Mouse (Mus musculus): ENCODE data around the gene Gab3.

DNA sequence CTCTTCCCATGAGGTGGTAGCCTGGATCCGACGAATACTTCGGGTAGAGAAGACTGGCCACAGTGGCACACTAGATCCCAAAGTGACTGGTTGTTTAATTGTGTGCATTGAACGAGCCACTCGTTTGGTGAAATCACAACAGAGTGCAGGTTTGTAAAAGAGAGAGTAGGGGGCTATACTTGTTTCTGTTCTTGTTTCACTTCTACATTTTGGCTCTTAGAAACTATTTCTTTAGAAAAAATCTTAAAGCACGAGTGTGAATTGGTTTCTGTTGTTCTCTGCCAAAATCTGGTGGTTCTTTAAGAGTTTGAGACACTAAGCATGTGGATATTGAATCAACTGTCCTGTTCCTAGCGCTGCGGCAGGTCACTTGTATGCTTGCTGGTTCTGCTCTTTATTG lies 13.5 kb upstream of the Gab3 start:
- TF ChIP-seq POLR2A (IDR thresholded peaks at IDR 0.05; ENCODE audit: control insufficient read depth, low read depth, low read length) (no peak), CTCF (IDR thresholded peaks at IDR 0.05; ENCODE audit: control insufficient read depth, insufficient read depth, insufficient replicate concordance, low read depth, low read length) (no peak)
